In genomic region chr3:55336895-55337294, GRCm38 (mm10) we compare ENCODE assay signal across 9 mouse cellular contexts.
DNase-seq lines count a peak whose midpoint lies in the region.
"Had no signal": no experiment of that assay in that cellular context is flagged by ENCODE, and none has a peak within 500 bp of the region (broad histone marks: within the 10 kb centered on the region; RNA-seq: fewer than 3 reads in every experiment).

No protein-coding gene starts in this region.

- peak; percentile 36 for DNase-seq in gastrocnemius, adult 18-20 months (ENCODE audit: low spot score)
- no peak for DNase-seq in gastrocnemius, adult 8-10 months (ENCODE audit: low spot score in 2 of 2)
- peak; percentile 41 for DNase-seq in forelimb bud, embryonic 11.5 days (ENCODE audit: low read depth, low spot score)
- peak; percentile 34 to 39 for DNase-seq in kidney, adult 8-10 months
- DNase-seq in lung, postnatal 10 days, result peak; percentile 72
- DNase-seq in ovary, postnatal 10 days (ENCODE audit: low spot score), result no peak
- DNase-seq in thymus, adult 18-20 months, result no peak
- DNase-seq in cerebellum, adult 11-12 months, result no peak
- DNase-seq: left cerebral cortex, postnatal 4 days had no signal

Comparison
In these comparisons a context has a peak if more than half of its experiments do, and no peak if none do; other contexts are left out.
1. DNase-seq: peak in gastrocnemius, adult 18-20 months (single experiment), forelimb bud, embryonic 11.5 days (single experiment), kidney, adult 8-10 months (2 of 2) and lung, postnatal 10 days (single experiment); none in gastrocnemius, adult 8-10 months (0 of 2), ovary, postnatal 10 days (single experiment), thymus, adult 18-20 months (0 of 2) and cerebellum, adult 11-12 months (single experiment).